Mouse (Mus musculus) CH12.LX (cell line): ENCODE results near the gene Mark1. TPM values are rescaled to one million over a fixed set of nuclear protein-coding genes. Genes with fewer than 3 reads are reported as not detected.

Source experiments
- DNase-seq: peaks from one replicate; pipeline ENCODE4 v3.0.0-alpha.2; 2013; ENCODE audit errors: extremely low read depth
- H3K27ac ChIP-seq: 2 replicates; pipeline ENCODE4 v1.5.1; 2012; ENCODE audit warnings: low read depth, mild to moderate bottlenecking, control low read depth, moderate library complexity; ENCODE audit not compliant: insufficient read depth
- H3K27me3 ChIP-seq: replicated peaks from 2 replicates; pipeline ENCODE3; 2012; ENCODE audit warnings: inconsistent platforms
- H3K36me3 ChIP-seq, 2 experiments: replicated peaks in 1 of 2; 2 replicates each; pipeline versions ENCODE3 to v1.6.1; 2012; ENCODE audit warnings: inconsistent platforms in 1 of 2, low read length in 1 of 2, mild to moderate bottlenecking in 1 of 2, mixed read lengths in 1 of 2, moderate library complexity in 1 of 2; ENCODE audit not compliant: control insufficient read depth in 1 of 2, insufficient read depth in 1 of 2
- H3K4me1 ChIP-seq, 2 experiments: 2 replicates each; pipeline ENCODE4 v1.6.1; 2012; ENCODE audit warnings: inconsistent platforms in 1 of 2, moderate library complexity in 1 of 2; ENCODE audit not compliant: insufficient read depth in 2 of 2, control insufficient read depth in 1 of 2
- H3K4me2 ChIP-seq: 2 replicates; pipeline ENCODE4 v1.6.1; 2012; ENCODE audit warnings: low read depth, mild to moderate bottlenecking, control low read depth; ENCODE audit not compliant: poor library complexity, insufficient read depth, severe bottlenecking
- H3K4me3 ChIP-seq, 3 experiments: fragments of 150-350 bp in 1 of 3; sonication (generic) in 1 of 3; replicated peaks in 1 of 3; 2 replicates each; pipeline versions ENCODE3 to v1.5.1; 2011 to 2012; ENCODE audit warnings: low read depth in 2 of 3, low read length in 2 of 3, mild to moderate bottlenecking in 2 of 3, moderate library complexity in 2 of 3, control low read depth in 1 of 3, improper control_type of control experiment in 1 of 3, inconsistent platforms in 1 of 3, mixed read lengths in 1 of 3; ENCODE audit not compliant: poor library complexity in 1 of 3
- H3K79me2 ChIP-seq: replicated peaks from 2 replicates; pipeline ENCODE4 v1.6.1; 2012; ENCODE audit warnings: mild to moderate bottlenecking, moderate library complexity; ENCODE audit not compliant: control insufficient read depth, poor library complexity, insufficient read depth, severe bottlenecking; ENCODE audit errors: extremely low read depth
- H3K9ac ChIP-seq: 2 replicates; pipeline ENCODE4 v1.6.1; 2012; ENCODE audit warnings: low read depth, mild to moderate bottlenecking, control low read depth, moderate library complexity; ENCODE audit not compliant: insufficient read depth
- H3K9me3 ChIP-seq: replicated peaks from 2 replicates; pipeline ENCODE3; 2012; ENCODE audit warnings: low read length, inconsistent platforms, mixed read lengths
- CHD1 ChIP-seq: IDR thresholded peaks from 2 replicates; pipeline ENCODE4 v1.6.1; 2012; ENCODE audit warnings: low read depth, low read length, improper control_type of control experiment, inconsistent platforms
- CHD2 ChIP-seq: IDR thresholded peaks from 2 replicates; pipeline ENCODE4 v1.6.1; 2011; ENCODE audit warnings: low read length, improper control_type of control experiment
- CTCF ChIP-seq, 2 experiments: IDR thresholded peaks in 1 of 2; conservative IDR thresholded peaks in 1 of 2; 2 replicates each; pipeline ENCODE4 v1.5.1; 2011 to 2012; ENCODE audit warnings: low read depth in 2 of 2, low read length in 2 of 2, improper control_type of control experiment in 1 of 2, inconsistent platforms in 1 of 2, mild to moderate bottlenecking in 1 of 2, moderate library complexity in 1 of 2
- EP300 ChIP-seq: IDR thresholded peaks from 2 replicates; pipeline ENCODE4 v1.6.1; 2011; ENCODE audit warnings: low read length, improper control_type of control experiment
- GABPA ChIP-seq: IDR thresholded peaks from 2 replicates; pipeline ENCODE4 v1.6.1; 2012; ENCODE audit warnings: low read depth, low read length, improper control_type of control experiment, inconsistent platforms; ENCODE audit not compliant: insufficient replicate concordance
- JUND ChIP-seq: conservative IDR thresholded peaks from 2 replicates; pipeline ENCODE4 v1.6.1; 2011; ENCODE audit warnings: low read depth, low read length, improper control_type of control experiment
- MYC ChIP-seq: IDR thresholded peaks from 2 replicates; pipeline ENCODE4 v1.6.1; 2011; ENCODE audit warnings: low read depth, mild to moderate bottlenecking, improper control_type of control experiment, low read length
- NELFE ChIP-seq: IDR thresholded peaks from 2 replicates; pipeline ENCODE4 v1.6.1; 2011; ENCODE audit warnings: low read depth, low read length, improper control_type of control experiment
- NRF1 ChIP-seq: IDR thresholded peaks from 2 replicates; pipeline ENCODE4 v1.6.1; 2014; ENCODE audit warnings: low read depth, mild to moderate bottlenecking, inconsistent platforms, low read length, improper control_type of control experiment, moderate library complexity
- PAX5 ChIP-seq: IDR thresholded peaks from 2 replicates; pipeline ENCODE4 v1.6.1; 2012; ENCODE audit warnings: low read length, inconsistent platforms, mixed read lengths
- POLR2AphosphoS2 ChIP-seq: IDR thresholded peaks from 2 replicates; pipeline ENCODE4 v1.6.1; 2011; ENCODE audit warnings: low read depth, low read length, improper control_type of control experiment
- SIN3A ChIP-seq: IDR thresholded peaks from 2 replicates; pipeline ENCODE4 v1.6.1; 2012; ENCODE audit warnings: low read length, improper control_type of control experiment, inconsistent platforms
- SMC3 ChIP-seq: IDR thresholded peaks from 2 replicates; pipeline ENCODE4 v1.6.1; 2011; ENCODE audit warnings: low read depth, low read length, improper control_type of control experiment
- TBP ChIP-seq: conservative IDR thresholded peaks from 2 replicates; pipeline ENCODE4 v1.6.1; 2011; ENCODE audit warnings: low read depth, low read length, improper control_type of control experiment
- TCF12 ChIP-seq: IDR thresholded peaks from 2 replicates; pipeline ENCODE4 v1.6.1; 2014; ENCODE audit warnings: low read depth, mild to moderate bottlenecking, inconsistent platforms, low read length, improper control_type of control experiment
- ZC3H11A ChIP-seq: IDR thresholded peaks from 2 replicates; pipeline ENCODE4 v1.6.1; 2012; ENCODE audit warnings: low read depth, mild to moderate bottlenecking, inconsistent platforms, low read length, improper control_type of control experiment
- dilution Hi-C: fragments of 300-500 bp; cut with MboI; formaldehyde crosslinking; loops from 2 replicates; pipeline ENCODE4 v1.14.3; 2020; ENCODE audit warnings: low sequenced_read_pairs; ENCODE audit not compliant: extremely low pct_unique_long_range_greater_than_20kb, extremely low pct_ligation_motif_present
- in situ Hi-C: fragments of 300-500 bp; cut with MboI; formaldehyde crosslinking; loops from 3 replicates; pipeline ENCODE4 v1.14.3; 2019; ENCODE audit warnings: low sequenced_read_pairs, low pct_ligation_motif_present, low pct_unique_long_range_greater_than_20kb, mixed read lengths
- polyA plus RNA-seq: library from polyadenylated mRNA; unstranded; fragments of >175 nt; gene quantifications from 2 replicates; pipeline ENCODE4 v1.2.1, GENCODE M21; 2012; ENCODE audit warnings: low read depth; ENCODE audit not compliant: insufficient read length
- total RNA-seq, 2 experiments: library from RNA; depleted of rRNA; stranded (reverse); fragments of 300-350 nt in 1 of 2; fragments of >200 nt in 1 of 2; gene quantifications; 2 replicates each; pipeline ENCODE4 v1.2.3; 2012 to 2014

The Mark1 gene
- total and polyA plus RNA-seq, 3 experiments: not detected

DNA sequence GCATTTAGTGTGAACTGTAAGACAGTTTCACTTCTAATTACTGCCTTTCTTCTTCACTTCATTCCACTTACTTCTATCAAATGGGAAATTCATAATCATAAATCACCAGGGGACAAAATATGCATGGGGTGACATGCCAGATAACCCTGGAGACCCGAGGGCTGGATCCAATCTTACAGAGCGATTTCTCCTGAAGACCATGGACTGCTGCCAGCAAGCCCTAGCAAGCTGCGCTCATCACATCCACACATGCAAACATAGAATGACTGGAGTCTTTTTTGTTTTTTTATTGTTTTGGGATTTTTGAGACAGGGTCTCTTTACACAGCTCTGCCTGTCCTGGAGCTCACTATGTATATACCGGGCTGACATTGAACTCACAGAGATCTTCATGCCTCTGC lies 61.3 kb downstream of the Mark1 start:
- no peak overlapping the region for H3K9ac ChIP-seq
- in situ Hi-C loops: no loop called here
- no peaks in the 10 kb centered on the region for H3K36me3 ChIP-seq
- dilution Hi-C loops: no loop called here
- H3K4me3 ChIP-seq: no peak overlapping the region
- no peak for TF ChIP-seq POLR2AphosphoS2
- TF ChIP-seq NELFE: no peak
- no peak for TF ChIP-seq GABPA
- H3K27me3 ChIP-seq: no peaks in the 10 kb centered on the region
- DNase-seq: no peak
- no peak overlapping the region for H3K4me2 ChIP-seq
- H3K79me2 ChIP-seq: no peaks in the 10 kb centered on the region
- H3K4me1 ChIP-seq: no peaks in the 10 kb centered on the region
- no peak overlapping the region for H3K27ac ChIP-seq
- no peaks in the 10 kb centered on the region for H3K9me3 ChIP-seq

- Histone ChIP-seq H3K4me2 (no peak overlapping the region), H3K4me1 (no peaks in the 10 kb centered on the region), H3K36me3 (no peaks in the 10 kb centered on the region), H3K9me3 (no peaks in the 10 kb centered on the region), H3K27ac (no peak overlapping the region), H3K4me3 (no peak overlapping the region), H3K79me2 (no peaks in the 10 kb centered on the region), H3K9ac (no peak overlapping the region), H3K27me3 (no peaks in the 10 kb centered on the region)
- TF ChIP-seq ZC3H11A (no peak), EP300 (no peak), NRF1 (no peak), SIN3A (no peak), CTCF (conservative IDR thresholded peaks at IDR 0.05 in 1 of 2, IDR thresholded peaks at IDR 0.05 in 1 of 2; ENCODE audit: low read depth in 2 of 2, low read length in 2 of 2) (no peak), CHD2 (no peak), JUND (no peak), PAX5 (no peak), MYC (no peak)
- dilution Hi-C loops (no loop called here), in situ Hi-C loops (no loop called here)
- DNase-seq: no peak
Measured at GRCm38 (mm10) chr1:184935980-184936379, 63.4 kb downstream of the Mark1 start.

- H3K4me1 ChIP-seq: no peaks in the 10 kb centered on the region
- TF ChIP-seq CHD1: no peak
- TF ChIP-seq TBP: no peak
- TF ChIP-seq SMC3: no peak
- no peak for TF ChIP-seq CTCF (conservative IDR thresholded peaks at IDR 0.05 in 1 of 2, IDR thresholded peaks at IDR 0.05 in 1 of 2; ENCODE audit: low read depth in 2 of 2, low read length in 2 of 2)
- no peak for TF ChIP-seq SIN3A
- no peak for TF ChIP-seq GABPA
- no peak for TF ChIP-seq TCF12
- no peak for TF ChIP-seq MYC
- no peak for TF ChIP-seq NRF1
- no peak for TF ChIP-seq JUND
- H3K27ac ChIP-seq: no peak overlapping the region
- no peak overlapping the region for H3K4me3 ChIP-seq
- dilution Hi-C loops (no loop called here), in situ Hi-C loops (no loop called here)
- no peaks in the 10 kb centered on the region for H3K79me2 ChIP-seq
- no peak overlapping the region for H3K4me2 ChIP-seq
- DNase-seq: no peak
- H3K9me3 ChIP-seq: no peaks in the 10 kb centered on the region
- H3K27me3 ChIP-seq: no peaks in the 10 kb centered on the region
- no peaks in the 10 kb centered on the region for H3K36me3 ChIP-seq
- H3K9ac ChIP-seq: no peak overlapping the region
Measured at GRCm38 (mm10) chr1:184935490-184935889, 63.9 kb downstream of the Mark1 start.
